Mouse (Mus musculus): ENCODE measurements around the gene Gipc2. TPM values are rescaled to one million over a fixed set of nuclear protein-coding genes. Genes with fewer than 3 reads are reported as not detected.
"Not testable (repeated sequence)": the region's sequence is repeated elsewhere in the genome, so short reads cannot be mapped to it uniquely, and the experiment has no call there.

Gene Gipc2
- polyA plus RNA-seq, 1 experiment from 2014 or later, result 12.3 TPM

DNA sequence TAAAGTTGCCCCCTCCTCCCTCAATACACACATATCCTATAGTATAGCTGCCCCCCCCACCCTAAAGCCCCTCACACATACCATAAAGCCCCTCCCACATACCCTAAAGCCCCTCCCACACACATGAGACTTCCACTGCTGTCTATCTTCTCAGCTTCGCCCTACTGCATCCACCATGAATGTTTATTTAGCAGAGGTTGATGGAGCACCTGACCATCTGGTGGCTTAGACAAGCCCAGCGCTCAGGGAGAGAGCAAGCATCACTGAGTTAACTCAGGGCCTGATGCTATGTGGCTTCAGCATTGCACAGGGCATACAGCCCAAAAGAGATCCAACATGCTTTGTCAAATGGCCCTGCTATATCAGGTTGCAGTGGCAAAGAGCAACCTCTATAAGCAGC, 12.9 kb downstream of the Gipc2 start:
- Histone ChIP-seq H3K27me3 (0 out of 2 replicates have a peak, but pooled peaks cover 5% of the 10 kb centered on the region), H3K27ac (peak overlapping the region; percentile 88), H3K4me2 (peak overlapping the region; percentile 68), H3K36me3 (no peaks in the 10 kb centered on the region), H3K9me3 (replicated peaks) (no peaks in the 10 kb centered on the region), H3K4me1 (replicated peaks) (peaks cover 70% of the 10 kb centered on the region), H3K4me3 (replicated peaks) (no peak overlapping the region), H3K9ac (peak overlapping the region; percentile 60)
- no peak for DNase-seq
- 67% methylated on average over 2 of the region's 2 CpGs for WGBS (ENCODE audit: insufficient replicate concordance)
- no peak; the same call in 1 of the 2 replicates for ATAC-seq (ENCODE audit: low read depth)

GRCm38 (mm10) chr3:152152483-152152804, 13.6 kb downstream of the Gipc2 start:
- Histone ChIP-seq H3K9ac (peak overlapping the region; percentile 60), H3K4me3 (replicated peaks) (peak overlapping the region; percentile 45), H3K4me2 (peak overlapping the region; percentile 68), H3K4me1 (replicated peaks) (peaks cover 68% of the 10 kb centered on the region), H3K9me3 (replicated peaks) (no peaks in the 10 kb centered on the region), H3K36me3 (no peaks in the 10 kb centered on the region), H3K27ac (peak overlapping the region; percentile 88), H3K27me3 (0 out of 2 replicates have a peak, but pooled peaks cover 5% of the 10 kb centered on the region)
- ATAC-seq (ENCODE audit: low read depth), result peak; percentile 99
- DNase-seq, result peak; percentile 71
- WGBS (ENCODE audit: insufficient replicate concordance), result 17% methylated on average over 1 of the region's 1 CpGs

- H3K27me3 ChIP-seq, result 0 out of 2 replicates have a peak, but pooled peaks cover 5% of the 10 kb centered on the region
- no peaks in the 10 kb centered on the region for H3K36me3 ChIP-seq
- peak overlapping the region; percentile 60 for H3K9ac ChIP-seq
- H3K27ac ChIP-seq, result peak overlapping the region; percentile 88
- no peaks in the 10 kb centered on the region for H3K9me3 ChIP-seq (replicated peaks)
- H3K4me2 ChIP-seq, result peak overlapping the region; percentile 68
- ATAC-seq (ENCODE audit: low read depth) (peak; percentile 33), DNase-seq (no peak)
- WGBS (ENCODE audit: insufficient replicate concordance), result 42% methylated on average over 29 of the region's 29 CpGs
- H3K4me3 ChIP-seq (replicated peaks), result peak overlapping the region; percentile 45
- peaks cover 73% of the 10 kb centered on the region for H3K4me1 ChIP-seq (replicated peaks)
Observed at GRCm38 (mm10) chr3:152151725-152152482, 14.1 kb downstream of the Gipc2 start.

- H3K27me3 ChIP-seq, result 0 out of 2 replicates have a peak, but pooled peaks cover 5% of the 10 kb centered on the region
- no peak overlapping the region for H3K4me3 ChIP-seq (replicated peaks)
- no peak overlapping the region for H3K9ac ChIP-seq
- DNase-seq (no peak), ATAC-seq (ENCODE audit: low read depth) (no peak)
- H3K4me2 ChIP-seq, result no peak overlapping the region
- no peaks in the 10 kb centered on the region for H3K9me3 ChIP-seq (replicated peaks)
- peak overlapping the region; percentile 44 for H3K27ac ChIP-seq
- WGBS (ENCODE audit: insufficient replicate concordance), result 22% methylated on average over 3 of the region's 3 CpGs
- H3K36me3 ChIP-seq, result no peaks in the 10 kb centered on the region
- H3K4me1 ChIP-seq (replicated peaks), result peaks cover 79% of the 10 kb centered on the region
Observed at GRCm38 (mm10) chr3:152149863-152150262, 16.2 kb downstream of the Gipc2 start.

DNA sequence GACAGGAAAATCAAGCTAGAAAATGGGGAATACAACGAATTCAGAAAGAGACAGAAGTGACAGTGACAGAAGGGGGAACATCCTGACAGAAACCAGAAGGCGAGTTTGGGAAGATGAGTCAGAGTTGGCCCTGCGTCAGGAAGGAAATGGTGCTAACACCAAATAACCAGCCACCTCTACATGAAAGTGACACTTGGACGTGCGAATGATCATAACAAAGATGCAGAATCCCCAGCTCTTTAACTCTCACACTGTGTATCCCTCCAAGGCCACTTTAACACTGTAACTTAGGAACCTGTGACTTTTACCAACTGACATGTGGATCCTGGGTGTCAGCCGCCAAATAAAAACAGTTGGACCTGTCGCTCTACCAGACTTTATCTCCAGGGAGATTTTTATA, 16.6 kb downstream of the Gipc2 start:
- no peaks in the 10 kb centered on the region for H3K36me3 ChIP-seq
- ATAC-seq (ENCODE audit: low read depth), result no peak
- H3K9me3 ChIP-seq (replicated peaks), result no peaks in the 10 kb centered on the region
- no peak overlapping the region for H3K9ac ChIP-seq
- H3K4me1 ChIP-seq (replicated peaks), result peaks cover 75% of the 10 kb centered on the region
- H3K4me2 ChIP-seq, result no peak overlapping the region
- H3K27me3 ChIP-seq, result 0 out of 2 replicates have a peak, but pooled peaks cover 5% of the 10 kb centered on the region
- no peak overlapping the region for H3K4me3 ChIP-seq (replicated peaks)
- WGBS (ENCODE audit: insufficient replicate concordance), result 28% methylated on average over 7 of the region's 7 CpGs
- H3K27ac ChIP-seq, result peak overlapping the region; percentile 44
- DNase-seq, result no peak

DNA sequence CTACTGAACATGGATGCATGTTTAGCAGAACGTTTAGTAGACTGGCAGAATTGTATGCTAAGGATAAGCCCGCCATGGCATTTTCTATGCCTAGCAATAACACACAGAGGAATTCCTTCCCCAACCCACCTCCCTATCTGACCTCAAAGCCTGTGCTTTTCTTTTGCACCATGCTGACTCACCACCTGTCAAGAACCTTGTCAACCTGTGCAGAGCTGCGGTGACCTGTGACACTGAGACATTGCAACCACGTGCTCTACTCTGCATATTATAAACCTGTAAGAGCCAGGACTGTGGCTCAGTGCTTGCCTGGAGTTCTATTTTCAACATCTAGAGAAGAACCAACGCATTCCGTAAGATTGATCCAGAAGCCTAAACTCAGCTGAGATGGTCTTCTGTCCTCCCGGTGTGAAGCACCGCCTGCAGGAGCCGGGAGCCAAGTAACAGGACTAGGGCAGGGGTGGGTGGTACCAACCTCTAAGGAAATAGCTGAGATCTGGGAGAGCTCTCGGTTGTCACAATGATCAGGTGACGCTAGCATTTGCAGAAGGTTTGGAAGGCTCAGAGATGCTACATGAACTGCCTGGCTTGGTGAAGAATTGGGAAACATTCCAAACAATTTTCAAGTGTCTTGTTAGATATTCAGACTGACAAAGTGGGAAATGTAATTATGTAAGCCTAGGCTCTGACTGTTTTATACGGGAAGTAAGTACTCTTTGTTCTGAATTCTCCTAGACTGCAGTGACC, 18.8 kb downstream of the Gipc2 start:
- Histone ChIP-seq H3K9me3 (replicated peaks) (no peaks in the 10 kb centered on the region), H3K4me1 (replicated peaks) (peaks cover 54% of the 10 kb centered on the region), H3K27ac (no peak overlapping the region), H3K4me3 (replicated peaks) (no peak overlapping the region), H3K36me3 (no peaks in the 10 kb centered on the region), H3K9ac (no peak overlapping the region), H3K27me3 (0 out of 2 replicates have a peak, but pooled peaks cover 8% of the 10 kb centered on the region), H3K4me2 (no peak overlapping the region)
- DNase-seq, result no peak
- WGBS (ENCODE audit: insufficient replicate concordance), result 51% methylated on average over 12 of the region's 12 CpGs
- ATAC-seq (ENCODE audit: low read depth), result no peak

- peaks cover 33% of the 10 kb centered on the region for H3K4me1 ChIP-seq (replicated peaks)
- H3K9ac ChIP-seq, result no peak overlapping the region
- no peaks in the 10 kb centered on the region for H3K9me3 ChIP-seq (replicated peaks)
- no peak for DNase-seq
- no peak overlapping the region for H3K4me2 ChIP-seq
- H3K27me3 ChIP-seq, result 0 out of 2 replicates have a peak, but pooled peaks cover 6% of the 10 kb centered on the region
- no peaks in the 10 kb centered on the region for H3K36me3 ChIP-seq
- no peak overlapping the region for H3K27ac ChIP-seq
- 45% methylated on average over 2 of the region's 2 CpGs for WGBS (ENCODE audit: insufficient replicate concordance)
- no peak for ATAC-seq (ENCODE audit: low read depth)
- H3K4me3 ChIP-seq (replicated peaks), result no peak overlapping the region
Observed at GRCm38 (mm10) chr3:152145186-152145585, 20.8 kb downstream of the Gipc2 start.

GRCm38 (mm10) chr3:152142989-152143695, 22.9 kb downstream of the Gipc2 start:
- Histone ChIP-seq H3K4me1 (replicated peaks) (peaks cover 19% of the 10 kb centered on the region), H3K9me3 (replicated peaks) (no peaks in the 10 kb centered on the region), H3K27ac (no peak overlapping the region), H3K4me3 (replicated peaks) (no peak overlapping the region), H3K4me2 (no peak overlapping the region), H3K9ac (no peak overlapping the region), H3K36me3 (no peaks in the 10 kb centered on the region), H3K27me3 (0 out of 2 replicates have a peak, but pooled peaks cover 4% of the 10 kb centered on the region)
- 45% methylated on average over 6 of the region's 6 CpGs for WGBS (ENCODE audit: insufficient replicate concordance)
- DNase-seq (no peak), ATAC-seq (ENCODE audit: low read depth) (no peak)

- H3K4me2 ChIP-seq, result no peak overlapping the region
- H3K4me1 ChIP-seq (replicated peaks), result peaks cover 15% of the 10 kb centered on the region
- WGBS (ENCODE audit: insufficient replicate concordance), result 73% methylated on average over 3 of the region's 3 CpGs
- no peaks in the 10 kb centered on the region for H3K9me3 ChIP-seq (replicated peaks)
- H3K27ac ChIP-seq, result no peak overlapping the region
- no peaks in the 10 kb centered on the region for H3K36me3 ChIP-seq
- ATAC-seq (ENCODE audit: low read depth) (no peak), DNase-seq (no peak)
- H3K9ac ChIP-seq, result no peak overlapping the region
- H3K4me3 ChIP-seq (replicated peaks), result no peak overlapping the region
- 0 out of 2 replicates have a peak, but pooled peaks cover 4% of the 10 kb centered on the region for H3K27me3 ChIP-seq
Observed at GRCm38 (mm10) chr3:152142146-152142545, 23.9 kb downstream of the Gipc2 start.

DNA sequence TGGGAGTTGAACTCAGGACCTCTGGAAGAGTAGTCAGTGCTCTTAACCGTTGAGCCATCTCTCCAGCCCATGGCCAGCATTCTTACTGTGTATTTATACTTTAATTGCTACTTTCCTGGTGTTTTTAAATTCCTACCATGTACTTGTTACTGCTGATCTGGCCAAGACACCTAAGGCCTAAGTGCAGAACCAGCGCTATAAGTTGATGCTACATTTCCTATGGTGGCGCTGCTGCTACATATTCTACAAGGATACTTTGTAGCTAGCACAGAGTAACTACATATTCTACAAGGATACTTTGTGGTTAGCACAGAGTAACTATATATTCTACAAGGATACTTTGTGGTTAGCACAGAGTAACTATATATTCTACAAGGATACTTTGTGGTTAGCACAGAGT, 26.7 kb downstream of the Gipc2 start:
- H3K27ac ChIP-seq; H3K4me1 ChIP-seq (replicated peaks); H3K36me3 ChIP-seq; H3K27me3 ChIP-seq; H3K4me3 ChIP-seq (replicated peaks); H3K9ac ChIP-seq; DNase-seq; ATAC-seq (ENCODE audit: low read depth); H3K4me2 ChIP-seq; H3K9me3 ChIP-seq (replicated peaks): not testable (repeated sequence)
- WGBS (ENCODE audit: insufficient replicate concordance), result 76% methylated on average over 3 of the region's 3 CpGs

GRCm38 (mm10) chr3:152136106-152136505, 29.9 kb downstream of the Gipc2 start:
- not testable (repeated sequence) for H3K4me1 ChIP-seq (replicated peaks); H3K9ac ChIP-seq; ATAC-seq (ENCODE audit: low read depth); H3K36me3 ChIP-seq; DNase-seq; H3K9me3 ChIP-seq (replicated peaks); H3K4me2 ChIP-seq; H3K4me3 ChIP-seq (replicated peaks); H3K27me3 ChIP-seq; H3K27ac ChIP-seq
- 83% methylated on average over 16 of the region's 16 CpGs for WGBS (ENCODE audit: insufficient replicate concordance)
